Mouse (Mus musculus) heart, postnatal 0 days (tissue): Measurements from ENCODE around the gene Znrf3. TPM values are rescaled to one million over a fixed set of nuclear protein-coding genes. Genes with fewer than 3 reads are reported as not detected.
A peak's percentile ranks its signal among the peaks of the same experiment; 100 is the strongest.

Experiments used
- ATAC-seq: fragments of 200-750 bp; cut with Nextera tagmentation; 2 replicates; pipeline ENCODE4 v1.8.0; 2017; ENCODE audit warnings: low read depth, moderate number of reproducible peaks, moderate library complexity; ENCODE audit not compliant: insufficient read depth
- DNase-seq: peaks from one replicate; pipeline ENCODE4 v3.0.0-alpha.2; 2016; ENCODE audit warnings: low spot score
- H3K27ac ChIP-seq: fragments of 300-500 bp; sonication (generic); 2 replicates; pipeline ENCODE4 v1.5.1; 2014; ENCODE audit warnings: low read depth, mild to moderate bottlenecking
- H3K27me3 ChIP-seq: fragments of 300-500 bp; sonication (generic); 2 replicates; pipeline ENCODE4 v1.6.1; 2014; ENCODE audit warnings: low read length, mixed read lengths; ENCODE audit not compliant: control insufficient read depth, insufficient read depth
- H3K36me3 ChIP-seq: fragments of 300-500 bp; sonication (generic); replicated peaks from 2 replicates; pipeline ENCODE4 v1.6.1; 2014; ENCODE audit warnings: low read length, mixed read lengths; ENCODE audit not compliant: control insufficient read depth, insufficient read depth
- H3K4me1 ChIP-seq: fragments of 300-500 bp; sonication (generic); 2 replicates; pipeline ENCODE4 v1.6.1; 2014; ENCODE audit warnings: antibody characterized with exemption; ENCODE audit not compliant: control insufficient read depth, insufficient read depth
- H3K4me2 ChIP-seq: fragments of 300-500 bp; sonication (generic); 2 replicates; pipeline ENCODE4 v1.6.1; 2014; ENCODE audit warnings: low read depth, mild to moderate bottlenecking, low read length, moderate library complexity
- H3K4me3 ChIP-seq: fragments of 300-500 bp; sonication (generic); 2 replicates; pipeline ENCODE4 v1.5.1; 2014; ENCODE audit warnings: low read depth, low read length
- H3K9ac ChIP-seq: fragments of 300-500 bp; sonication (generic); replicated peaks from 2 replicates; pipeline ENCODE4 v1.6.1; 2014; ENCODE audit warnings: low read depth, low read length, mixed read lengths
- H3K9me3 ChIP-seq: fragments of 300-500 bp; sonication (generic); replicated peaks from 2 replicates; pipeline ENCODE4 v1.6.1; 2016; ENCODE audit warnings: low read length; ENCODE audit not compliant: control insufficient read depth
- CTCF ChIP-seq: IDR thresholded peaks from 2 replicates; pipeline ENCODE4 v1.5.1; 2016; ENCODE audit warnings: antibody characterized with exemption, control low read depth, low read depth
- EP300 ChIP-seq: IDR thresholded peaks from 2 replicates; pipeline ENCODE4 v1.6.1; 2016; ENCODE audit warnings: antibody characterized with exemption, low read depth
- WGBS: fragments of 180-500 bp; shearing (Covaris S2); extraction: QIAGEN DNeasy Blood & Tissue Kit; methylation state at CpG from one replicate; pipeline ENCODE4 v1.1.7; 2014; 5-methylcytosine and 5-hydroxymethylcytosine counted together
- polyA plus RNA-seq: library from polyadenylated mRNA; unstranded; fragments of >200 nt; fragmentation: Nextera tagmentation; extraction: Ambion mirVana; gene quantifications from 2 replicates; pipeline ENCODE4 v1.2.1, GENCODE M21; 2015
- total RNA-seq: library from RNA; depleted of rRNA; stranded (reverse); fragments of >200 nt; gene quantifications from 2 replicates; pipeline ENCODE4 v1.2.3, GENCODE M21; 2014; ENCODE audit warnings: low replicate concordance

Znrf3 gene
- total and polyA plus RNA-seq, 2 experiments from 2014 or later = 6.4 to 7.0 TPM

GRCm38 (mm10) chr11:5353032-5353431, 91.6 kb downstream of the Znrf3 start:
- no peaks in the 10 kb centered on the region for H3K27me3 ChIP-seq

DNA sequence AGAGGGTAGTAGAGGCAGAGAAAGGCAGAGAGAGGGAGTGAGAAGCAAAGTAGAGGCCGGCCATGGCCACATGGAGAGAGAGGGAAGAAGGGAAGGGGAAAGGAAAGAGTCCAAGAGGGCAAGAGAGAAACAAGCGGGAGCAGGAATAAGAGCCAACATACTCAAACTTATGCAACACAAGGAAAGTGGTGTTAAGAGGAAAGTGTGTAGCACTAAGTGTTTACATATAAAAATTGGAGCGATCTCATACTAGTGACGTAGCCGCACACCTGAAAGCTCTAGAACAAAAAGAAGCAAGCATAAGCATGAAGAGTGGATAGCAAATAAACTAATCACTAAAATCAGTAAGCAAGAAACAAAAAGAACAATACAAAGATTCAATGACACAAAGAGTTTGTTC, 95.2 kb downstream of the Znrf3 start:
- Histone ChIP-seq H3K36me3 (no peaks in the 10 kb centered on the region), H3K4me1 (peaks cover 11% of the 10 kb centered on the region; the same call in 1 of the 2 replicates), H3K4me2 (no peak overlapping the region), H3K27ac (no peak overlapping the region), H3K9me3 (no peaks in the 10 kb centered on the region), H3K4me3 (no peak overlapping the region), H3K27me3 (no peaks in the 10 kb centered on the region), H3K9ac (no peak overlapping the region)
- TF ChIP-seq CTCF (no peak), EP300 (no peak)
- 97% methylated on average over 5 of the region's 5 CpGs for WGBS
- no peak for DNase-seq
- no peak for ATAC-seq

More at GRCm38 (mm10) chr11:5353032-5353431, 91.6 kb downstream of the Znrf3 start:
- TF ChIP-seq EP300 (no peak), CTCF (no peak)
- ATAC-seq (no peak), DNase-seq (no peak)
- Histone ChIP-seq H3K9me3 (no peaks in the 10 kb centered on the region), H3K9ac (no peak overlapping the region), H3K4me1 (peaks cover 10% of the 10 kb centered on the region), H3K4me2 (no peak overlapping the region), H3K27ac (no peak overlapping the region), H3K4me3 (no peak overlapping the region), H3K36me3 (no peaks in the 10 kb centered on the region)

DNA sequence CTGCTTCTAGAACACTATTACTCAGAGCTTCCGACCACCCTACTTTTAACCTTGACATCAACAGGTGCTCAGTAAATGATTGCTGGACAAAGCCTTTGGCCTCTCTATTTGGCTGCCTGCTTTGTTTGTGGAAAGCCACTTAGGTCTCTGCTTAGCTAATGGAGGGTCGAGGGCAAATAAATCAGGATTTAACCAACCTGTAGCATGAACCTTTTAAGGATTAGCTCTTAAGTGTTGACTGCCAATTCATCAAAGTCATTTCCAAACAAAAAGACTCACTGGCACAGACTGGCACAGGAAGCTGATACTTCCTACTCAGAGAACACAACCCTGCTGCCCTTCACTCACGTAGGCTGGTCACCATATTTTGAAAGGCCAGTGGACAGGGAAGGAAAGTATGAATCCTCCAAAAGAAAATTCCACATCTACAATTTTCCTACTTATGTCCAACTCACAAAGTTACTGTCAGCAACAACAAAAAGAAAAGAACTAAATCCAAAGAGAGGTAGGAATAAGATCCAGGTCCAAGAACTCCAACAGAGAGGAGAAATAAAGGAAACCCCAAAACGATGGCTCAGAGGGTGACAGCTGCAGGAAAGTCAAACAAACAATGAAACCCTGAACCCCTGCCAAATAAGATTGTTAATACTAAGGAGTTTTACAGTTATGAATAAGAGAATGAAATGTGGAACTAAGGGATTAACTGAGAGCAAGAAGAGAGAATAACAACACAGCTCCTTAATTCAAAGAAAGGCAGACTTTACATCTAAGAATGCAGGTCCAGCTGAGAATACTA, 97.6 kb downstream of the Znrf3 start:
- no peak for TF ChIP-seq EP300
- TF ChIP-seq CTCF = no peak
- H3K4me3 ChIP-seq = no peak overlapping the region

DNA sequence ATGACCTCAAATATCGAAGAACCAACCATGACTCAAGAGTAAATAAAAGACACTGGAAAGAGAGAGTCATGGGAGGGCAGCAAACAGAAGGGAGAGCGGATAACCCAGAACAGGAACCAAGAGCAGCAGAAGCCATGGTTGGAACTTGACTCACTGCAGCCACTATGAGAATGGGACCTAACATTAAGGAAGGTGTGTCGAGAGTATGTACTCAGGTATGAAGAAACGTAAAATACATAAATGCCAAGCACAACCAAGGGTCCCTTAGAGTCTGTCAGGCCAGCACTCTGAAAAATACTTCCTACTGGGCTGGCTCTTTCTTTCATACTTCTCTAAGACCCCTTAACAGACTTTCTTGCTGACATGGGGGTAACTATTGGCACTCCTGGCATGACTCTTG, 100.9 kb downstream of the Znrf3 start:
- Histone ChIP-seq H3K4me1 (0 out of 2 replicates have a peak, but pooled peaks cover 11% of the 10 kb centered on the region), H3K4me3 (no peak overlapping the region), H3K4me2 (no peak overlapping the region), H3K9ac (no peak overlapping the region), H3K9me3 (no peaks in the 10 kb centered on the region), H3K36me3 (no peaks in the 10 kb centered on the region), H3K27ac (no peak overlapping the region), H3K27me3 (no peaks in the 10 kb centered on the region)
- ATAC-seq (no peak), DNase-seq (no peak)
- no peak for TF ChIP-seq CTCF
- TF ChIP-seq EP300 = no peak
- WGBS = 94% methylated on average over 4 of the region's 4 CpGs

More for the DNA sequence above, 97.6 kb downstream of the Znrf3 start:
- no peak for DNase-seq
- Histone ChIP-seq H3K9ac (no peak overlapping the region), H3K4me1 (0 out of 2 replicates have a peak, but pooled peaks cover 11% of the 10 kb centered on the region), H3K9me3 (no peaks in the 10 kb centered on the region), H3K36me3 (no peaks in the 10 kb centered on the region), H3K4me2 (no peak overlapping the region), H3K27ac (peak overlapping the region; percentile 18; the same call in 1 of the 2 replicates), H3K27me3 (no peaks in the 10 kb centered on the region)
- 57% methylated on average over 4 of the region's 4 CpGs for WGBS
- no peak for ATAC-seq

DNA sequence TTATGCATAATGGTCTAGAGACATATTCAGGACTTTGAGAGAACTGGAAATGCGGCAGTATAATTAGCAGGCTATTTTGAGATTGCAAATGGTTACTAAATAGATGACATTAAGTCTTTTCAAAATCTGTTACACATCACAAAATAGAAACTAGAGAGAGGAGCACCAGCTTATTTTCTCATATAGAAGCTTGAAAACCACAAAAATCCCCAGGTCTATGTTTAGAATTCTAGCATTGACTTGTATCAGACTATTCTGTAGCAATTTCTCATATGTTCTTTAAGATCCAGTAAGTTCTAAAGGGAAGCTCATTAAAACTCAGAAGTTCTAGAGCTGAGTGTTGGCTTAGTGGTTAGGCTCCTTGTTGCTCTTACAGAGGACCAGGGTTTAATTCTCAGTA, 104.9 kb downstream of the Znrf3 start:
- ATAC-seq = no peak
- H3K27ac ChIP-seq = no peak overlapping the region
- H3K4me2 ChIP-seq = no peak overlapping the region
- no peaks in the 10 kb centered on the region; the same call in 1 of the 2 replicates for H3K36me3 ChIP-seq
- WGBS = 93% methylated on average over 1 of the region's 1 CpGs
- no peak overlapping the region for H3K9ac ChIP-seq
- no peaks in the 10 kb centered on the region for H3K27me3 ChIP-seq
- no peak overlapping the region for H3K4me3 ChIP-seq
- no peaks in the 10 kb centered on the region for H3K9me3 ChIP-seq
- TF ChIP-seq EP300 (no peak), CTCF (no peak)
- H3K4me1 ChIP-seq = no peaks in the 10 kb centered on the region
- DNase-seq = no peak
